In genomic region chr4:123082283-123083163, GRCm38 (mm10) we compare ENCODE assay signal across 9 mouse cellular contexts. TPM values are rescaled to one million over a fixed set of nuclear protein-coding genes. Genes with fewer than 3 reads are reported as not detected.
DNase-seq lines count a peak whose midpoint lies in the region; ATAC-seq and TF ChIP-seq lines count a peak whose summit lies in the region.
"Had no signal": no experiment of that assay in that cellular context is flagged by ENCODE, and none has a peak within 500 bp of the region (broad histone marks: within the 10 kb centered on the region; RNA-seq: fewer than 3 reads in every experiment).

No protein-coding gene starts in this region.

- H3K79me2 ChIP-seq in CH12.LX (replicated peaks; ENCODE audit: control insufficient read depth, extremely low read depth, insufficient read depth, poor library complexity, severe bottlenecking), result no peaks in the 10 kb centered on the region

- no peak for TF ChIP-seq EP300 in CH12.LX (IDR thresholded peaks at IDR 0.05; ENCODE audit: low read length)

- no peak overlapping the region for H3K27ac ChIP-seq in CH12.LX (ENCODE audit: insufficient read depth, low read depth)
- H3K27ac ChIP-seq in embryonic facial prominence, embryonic 11.5 days (replicated peaks; ENCODE audit: low read depth, low read length), result no peak overlapping the region
- no peak overlapping the region for H3K27ac ChIP-seq in heart, embryonic 12.5 days (ENCODE audit: poor library complexity, severe bottlenecking)
- no peak overlapping the region for H3K27ac ChIP-seq in kidney, postnatal 0 days
- no peak overlapping the region for H3K27ac ChIP-seq in lung, embryonic 15.5 days
- H3K27ac ChIP-seq: heart, embryonic 15.5 days had no signal

- no peaks in the 10 kb centered on the region for H3K36me3 ChIP-seq in CH12.LX (replicated peaks in 1 of 2; ENCODE audit: control insufficient read depth in 1 of 2, insufficient read depth in 1 of 2, low read length in 1 of 2)
- H3K36me3 ChIP-seq in embryonic facial prominence, embryonic 11.5 days (replicated peaks; ENCODE audit: control insufficient read depth, insufficient read depth, low read depth, low read length), result no peaks in the 10 kb centered on the region
- H3K36me3 ChIP-seq in heart, embryonic 12.5 days, result no peaks in the 10 kb centered on the region
- H3K36me3 ChIP-seq in kidney, postnatal 0 days (ENCODE audit: insufficient read depth, low read length), result no peaks in the 10 kb centered on the region
- no peaks in the 10 kb centered on the region for H3K36me3 ChIP-seq in lung, embryonic 15.5 days
- H3K36me3 ChIP-seq: heart, embryonic 15.5 days had no signal

- H3K4me3 ChIP-seq in CH12.LX (replicated peaks in 1 of 3; ENCODE audit: low read depth in 2 of 3, low read length in 2 of 3, poor library complexity in 1 of 3), result no peak overlapping the region
- H3K4me3 ChIP-seq in embryonic facial prominence, embryonic 11.5 days (ENCODE audit: low read depth, low read length), result no peak overlapping the region
- H3K4me3 ChIP-seq in heart, embryonic 12.5 days, result no peak overlapping the region
- no peak overlapping the region for H3K4me3 ChIP-seq in kidney, postnatal 0 days (replicated peaks; ENCODE audit: low read depth, low read length)
- H3K4me3 ChIP-seq in lung, embryonic 15.5 days, result no peak overlapping the region
- H3K4me3 ChIP-seq: heart, embryonic 15.5 days had no signal

- dilution Hi-C loops in CH12.LX (cut with MboI; ENCODE audit: extremely low pct_ligation_motif_present, extremely low pct_unique_long_range_greater_than_20kb, low sequenced_read_pairs), result no loop called here

- in situ Hi-C loops in CH12.LX (cut with MboI; ENCODE audit: low pct_ligation_motif_present, low pct_unique_long_range_greater_than_20kb, low sequenced_read_pairs), result loop anchor here (5.0 to 10.0 kb wide), 2 partner anchors 80 to 278 kb away; no protein-coding TSS in a partner anchor

- no peak overlapping the region for H3K4me2 ChIP-seq in CH12.LX (ENCODE audit: insufficient read depth, low read depth, poor library complexity, severe bottlenecking)
- no peak overlapping the region for H3K4me2 ChIP-seq in embryonic facial prominence, embryonic 11.5 days (ENCODE audit: low read depth, low read length)
- H3K4me2 ChIP-seq in heart, embryonic 12.5 days, result no peak overlapping the region
- H3K4me2 ChIP-seq in kidney, postnatal 0 days (ENCODE audit: low read length), result no peak overlapping the region
- H3K4me2 ChIP-seq in lung, embryonic 15.5 days, result no peak overlapping the region
- H3K4me2 ChIP-seq: heart, embryonic 15.5 days had no signal

- H3K27me3 ChIP-seq in CH12.LX (replicated peaks), result peaks cover 8% of the 10 kb centered on the region
- H3K27me3 ChIP-seq in embryonic facial prominence, embryonic 11.5 days (ENCODE audit: control insufficient read depth, insufficient read depth, low read length), result no peaks in the 10 kb centered on the region
- peaks cover 31% of the 10 kb centered on the region for H3K27me3 ChIP-seq in heart, embryonic 12.5 days (replicated peaks)
- no peaks in the 10 kb centered on the region for H3K27me3 ChIP-seq in kidney, postnatal 0 days (ENCODE audit: insufficient read depth, low read length)
- 0 out of 2 replicates have a peak, but pooled peaks cover 5% of the 10 kb centered on the region for H3K27me3 ChIP-seq in lung, embryonic 15.5 days

- TF ChIP-seq CTCF in CH12.LX (conservative IDR thresholded peaks at IDR 0.05 in 1 of 2, IDR thresholded peaks at IDR 0.05 in 1 of 2; ENCODE audit: low read depth in 2 of 2, low read length in 2 of 2), result peak; percentile 51 to 92
- peak; percentile 88 for TF ChIP-seq CTCF in kidney, postnatal 0 days (IDR thresholded peaks at IDR 0.05; ENCODE audit: low read depth)

- no peak for TF ChIP-seq POLR2A in CH12.LX (IDR thresholded peaks at IDR 0.05; ENCODE audit: low read depth, low read length)

- TF ChIP-seq RAD21 in CH12.LX (IDR thresholded peaks at IDR 0.05; ENCODE audit: low read depth, low read length), result peak; percentile 91

- WGBS in embryonic facial prominence, embryonic 11.5 days, result 69% methylated on average over 20 of the region's 20 CpGs
- WGBS in heart, embryonic 12.5 days, result 69% methylated on average over 20 of the region's 20 CpGs
- WGBS in kidney, postnatal 0 days, result 76% methylated on average over 20 of the region's 20 CpGs
- WGBS in lung, embryonic 15.5 days, result 71% methylated on average over 20 of the region's 20 CpGs

- peak; percentile 54 for ATAC-seq in embryonic facial prominence, embryonic 11.5 days (replicated peaks; ENCODE audit: insufficient number of reproducible peaks, low FRiP score, low TSS enrichment, low read depth)
- ATAC-seq in heart, embryonic 12.5 days (ENCODE audit: insufficient number of reproducible peaks, low FRiP score), result 0 out of 2 replicates have a peak, but pooled peaks have one; percentile 38
- no peak for ATAC-seq in kidney, postnatal 0 days (replicated peaks; ENCODE audit: low FRiP score, low read depth)
- ATAC-seq in lung, embryonic 15.5 days (ENCODE audit: borderline replicate concordance, extremely low read depth, low FRiP score, low TSS enrichment), result peak; percentile 46

- peak; percentile 71 for DNase-seq in CH12.LX (ENCODE audit: extremely low read depth)
- peak; percentile 69 to 76 for DNase-seq in adrenal gland, postnatal 36 days
- peak; percentile 77 for DNase-seq in embryonic facial prominence, embryonic 11.5 days (ENCODE audit: low spot score)
- peak; percentile 81 for DNase-seq in kidney, postnatal 0 days (ENCODE audit: low spot score)
- peak; percentile 26 for DNase-seq in retina, adult 2 months (ENCODE audit: low read depth, low spot score)
- DNase-seq in thymus, postnatal 25 days, result peak; percentile 67

- H3K9me3 ChIP-seq in CH12.LX (replicated peaks; ENCODE audit: low read length), result no peaks in the 10 kb centered on the region
- H3K9me3 ChIP-seq in embryonic facial prominence, embryonic 11.5 days (replicated peaks; ENCODE audit: control insufficient read depth, low read length), result no peaks in the 10 kb centered on the region
- no peaks in the 10 kb centered on the region for H3K9me3 ChIP-seq in heart, embryonic 12.5 days (replicated peaks)
- H3K9me3 ChIP-seq in kidney, postnatal 0 days (replicated peaks; ENCODE audit: low read length), result no peaks in the 10 kb centered on the region
- no peaks in the 10 kb centered on the region for H3K9me3 ChIP-seq in lung, embryonic 15.5 days
- H3K9me3 ChIP-seq: heart, embryonic 15.5 days had no signal

- H3K9ac ChIP-seq in CH12.LX (ENCODE audit: insufficient read depth, low read depth), result no peak overlapping the region
- H3K9ac ChIP-seq in embryonic facial prominence, embryonic 11.5 days (replicated peaks; ENCODE audit: low read length), result no peak overlapping the region
- H3K9ac ChIP-seq in heart, embryonic 12.5 days, result no peak overlapping the region
- no peak overlapping the region for H3K9ac ChIP-seq in kidney, postnatal 0 days (ENCODE audit: low read depth, low read length)
- no peak overlapping the region for H3K9ac ChIP-seq in lung, embryonic 15.5 days
- H3K9ac ChIP-seq: heart, embryonic 15.5 days had no signal

- H3K4me1 ChIP-seq in CH12.LX (ENCODE audit: control insufficient read depth in 1 of 2, insufficient read depth in 2 of 2), result 0 out of 4 replicates have a peak, but pooled peaks cover 0 to 4% of the 10 kb centered on the region in 2 experiments
- H3K4me1 ChIP-seq in embryonic facial prominence, embryonic 11.5 days (ENCODE audit: control insufficient read depth, insufficient read depth, low read length), result no peaks in the 10 kb centered on the region
- no peaks in the 10 kb centered on the region for H3K4me1 ChIP-seq in heart, embryonic 12.5 days (replicated peaks)
- no peaks in the 10 kb centered on the region for H3K4me1 ChIP-seq in kidney, postnatal 0 days (replicated peaks; ENCODE audit: insufficient read depth, low read length)
- H3K4me1 ChIP-seq in lung, embryonic 15.5 days, result no peaks in the 10 kb centered on the region
- H3K4me1 ChIP-seq: heart, embryonic 15.5 days had no signal

TF ChIP-seq in CH12.LX, 34 proteins besides CTCF, POLR2A, EP300 and RAD21 (continues in another document):
- no peak for TF ChIP-seq ZKSCAN1 (IDR thresholded peaks at IDR 0.05; ENCODE audit: borderline replicate concordance, low read depth, low read length)
- TF ChIP-seq JUN (IDR thresholded peaks at IDR 0.05; ENCODE audit: insufficient read depth, low read depth, low read length), result no peak
- no peak for TF ChIP-seq MYC (IDR thresholded peaks at IDR 0.05; ENCODE audit: low read depth, low read length)
- no peak for TF ChIP-seq ETS1 (conservative IDR thresholded peaks at IDR 0.05; ENCODE audit: low read depth, low read length)
- TF ChIP-seq ZC3H11A (IDR thresholded peaks at IDR 0.05; ENCODE audit: low read depth, low read length), result peak; percentile 58

RNA-seq across cellular contexts. Expression of gene Bmp8b, which starts 22.4 kb away (rescaled TPM):
- total RNA-seq in CH12.LX (2012; rRNA removed), result not detected in 2 replicates
- total RNA-seq in CH12.LX (2014; rRNA removed), result not detected in 2 replicates
- 0.12 TPM in 1 of 2 replicates, not detected in the other for polyA plus RNA-seq in CH12.LX (2012; ENCODE audit: insufficient read length, low read depth)
- not detected for total RNA-seq in adrenal gland, postnatal 36 days (2021)
- 0.31 and 0.84 TPM in 2 replicates for polyA plus RNA-seq in embryonic facial prominence, embryonic 11.5 days (2014; fragmentation: Nextera tagmentation; extraction: Ambion mirVana)
- 0.17 TPM in 1 of 2 replicates, not detected in the other for polyA plus RNA-seq in heart, embryonic 12.5 days (2016; fragmentation: Nextera tagmentation; extraction: Ambion mirVana)
- 0.34 and 0.38 TPM in 2 replicates for polyA plus RNA-seq in kidney, postnatal 0 days (2015; fragmentation: Nextera tagmentation; extraction: Ambion mirVana)
- 1.3 and 1.6 TPM in 2 replicates for polyA plus RNA-seq in lung, embryonic 15.5 days (2015; fragmentation: Nextera tagmentation; extraction: Ambion mirVana)

RNA-seq across cellular contexts. Expression of gene Oxct2b, which starts 33.5 kb away (rescaled TPM):
- total RNA-seq in CH12.LX (2012; rRNA removed) (not detected in 2 replicates), CH12.LX (2014; rRNA removed) (not detected in 2 replicates)
- not detected in 2 replicates for polyA plus RNA-seq in CH12.LX (2012; ENCODE audit: insufficient read length, low read depth)
- not detected for total RNA-seq in adrenal gland, postnatal 36 days (2021)
- polyA plus RNA-seq in embryonic facial prominence, embryonic 11.5 days (2014; fragmentation: Nextera tagmentation; extraction: Ambion mirVana), result 0.20 TPM in 1 of 2 replicates, not detected in the other
- polyA plus RNA-seq in heart, embryonic 12.5 days (2016; fragmentation: Nextera tagmentation; extraction: Ambion mirVana), result not detected in 2 replicates
- 0.17 and 0.20 TPM in 2 replicates for polyA plus RNA-seq in kidney, postnatal 0 days (2015; fragmentation: Nextera tagmentation; extraction: Ambion mirVana)
- not detected in 2 replicates for polyA plus RNA-seq in lung, embryonic 15.5 days (2015; fragmentation: Nextera tagmentation; extraction: Ambion mirVana)
- polyA plus RNA-seq: heart, embryonic 15.5 days had no signal

RNA-seq across cellular contexts. Expression of gene Ppie, which starts 57.2 kb away (rescaled TPM):
- 86.8 and 94.0 TPM in 2 replicates for total RNA-seq in CH12.LX (2012; rRNA removed)
- 84.5 and 89.4 TPM in 2 replicates for total RNA-seq in CH12.LX (2014; rRNA removed)
- 68.3 and 69.7 TPM in 2 replicates for polyA plus RNA-seq in CH12.LX (2012; ENCODE audit: insufficient read length, low read depth)
- total RNA-seq in adrenal gland, postnatal 36 days (2021), result 10 to 100 TPM; 48.8 to 58.1 TPM
- 129 TPM in 2 replicates for polyA plus RNA-seq in embryonic facial prominence, embryonic 11.5 days (2014; fragmentation: Nextera tagmentation; extraction: Ambion mirVana)
- polyA plus RNA-seq in heart, embryonic 12.5 days (2016; fragmentation: Nextera tagmentation; extraction: Ambion mirVana), result 54.0 and 59.3 TPM in 2 replicates
- 76.9 and 82.8 TPM in 2 replicates for polyA plus RNA-seq in kidney, postnatal 0 days (2015; fragmentation: Nextera tagmentation; extraction: Ambion mirVana)
- polyA plus RNA-seq in lung, embryonic 15.5 days (2015; fragmentation: Nextera tagmentation; extraction: Ambion mirVana), result 107 and 109 TPM in 2 replicates

Comparison
In these comparisons a context has a peak if more than half of its experiments do, and no peak if none do; other contexts are left out.
1. DNase-seq: peak in every context shown above with its lines; median percentile 81 in kidney, postnatal 0 days; 77 in embryonic facial prominence, embryonic 11.5 days; 72 in adrenal gland, postnatal 36 days; 71 in CH12.LX; 67 in thymus, postnatal 25 days; 26 in retina, adult 2 months.